Mouse (Mus musculus): Measurements from ENCODE around the gene Fgl2. TPM values are rescaled to one million over a fixed set of nuclear protein-coding genes. Genes with fewer than 3 reads are reported as not detected.

The Fgl2 gene
- total RNA-seq, 2 experiments from 2014 or later, result 9.1 to 11.0 TPM

DNA sequence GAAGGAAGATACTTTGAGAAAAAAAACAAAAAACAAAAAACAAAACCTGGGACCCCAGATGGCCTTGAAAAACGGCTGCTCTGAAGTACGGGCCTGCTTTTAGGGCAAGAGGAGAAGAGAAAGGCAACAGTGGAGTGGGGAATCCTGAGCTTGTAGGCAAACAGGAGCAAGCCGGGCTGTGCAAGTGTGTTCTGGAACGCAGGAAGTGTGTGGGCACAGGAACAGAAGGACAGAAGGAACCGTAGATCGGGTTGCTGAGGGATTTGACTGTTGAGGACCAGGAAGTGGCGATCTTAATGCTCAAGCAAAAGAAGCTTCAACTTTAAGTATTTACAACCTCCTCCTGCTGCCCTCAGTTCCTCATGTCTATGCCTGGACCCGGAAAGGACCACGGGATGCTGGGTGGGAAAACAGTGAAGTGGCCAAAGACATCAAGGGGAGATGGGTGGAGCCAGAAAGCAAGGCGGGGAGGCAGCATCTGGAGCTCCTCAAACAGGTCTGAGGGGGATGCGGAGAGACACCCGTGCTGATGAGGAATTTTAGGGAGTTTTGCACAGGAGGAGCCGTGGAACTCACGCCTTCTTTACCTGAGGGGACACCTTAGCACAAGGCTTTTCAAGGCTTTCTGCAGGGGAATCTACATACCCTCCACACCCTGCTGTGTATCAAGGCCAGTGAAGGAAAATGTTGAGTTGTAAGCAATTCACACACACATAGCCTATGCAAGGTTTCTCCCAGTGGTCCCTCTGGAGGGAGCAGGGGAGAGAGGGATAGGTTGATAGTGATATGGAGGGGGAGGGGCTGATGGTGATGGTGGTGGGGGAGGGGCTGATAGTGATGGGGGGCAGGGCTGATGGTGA, 11.2 kb downstream of the Fgl2 start:
- DNase-seq (ENCODE audit: low spot score in 2 of 2), result no peak

DNA sequence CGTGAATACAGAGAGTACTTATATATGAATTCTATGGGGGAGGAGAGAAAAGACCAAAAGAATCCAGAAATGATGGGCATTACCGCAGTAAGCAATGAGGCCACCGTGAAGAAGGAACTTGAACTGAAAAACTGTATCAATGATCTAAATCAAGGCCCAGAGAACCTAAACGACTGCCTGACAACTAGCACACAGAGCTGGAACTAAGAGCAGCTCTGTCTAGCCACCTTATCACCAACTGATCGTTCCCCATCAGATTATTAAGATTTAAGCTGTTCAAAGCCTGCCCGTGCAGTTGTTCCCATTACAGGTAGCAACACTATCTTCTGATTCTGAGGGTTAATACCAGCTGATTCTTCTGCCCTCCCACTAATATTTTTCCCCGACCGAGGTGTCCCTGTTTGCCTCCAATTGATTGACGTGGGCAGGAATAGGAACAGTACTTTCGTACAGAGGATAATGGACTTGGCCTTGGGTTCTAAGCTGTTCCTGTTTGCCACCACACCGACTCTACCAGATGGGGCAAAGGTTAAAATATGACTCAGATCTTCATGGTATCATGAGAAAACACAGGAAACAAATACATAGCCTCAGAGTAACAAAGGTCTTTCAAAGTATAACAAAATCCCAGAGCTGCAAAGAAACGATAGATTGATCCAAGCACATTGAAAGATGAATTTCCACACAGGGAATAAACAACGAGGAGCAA, 12.0 kb downstream of the Fgl2 start:
- DNase-seq (ENCODE audit: low spot score in 2 of 2), result no peak

DNA sequence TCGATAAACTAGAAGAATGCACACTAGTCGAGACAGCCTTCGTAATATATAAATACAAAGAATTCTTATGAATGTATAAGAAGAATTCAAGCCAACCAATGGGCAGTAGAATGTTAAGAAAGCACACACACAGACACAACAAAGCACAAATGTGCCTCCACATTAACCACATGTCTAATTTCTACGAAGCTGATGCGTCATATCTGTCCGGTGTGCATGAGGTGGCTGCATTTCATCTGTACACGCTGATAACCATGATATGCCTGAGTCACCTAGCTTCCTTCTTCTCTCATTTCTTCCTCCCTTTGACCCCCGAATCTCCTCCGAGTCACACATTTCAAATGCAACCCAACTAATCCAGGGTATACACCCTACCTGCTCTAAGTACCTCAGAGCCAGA, 12.5 kb downstream of the Fgl2 start:
- DNase-seq (ENCODE audit: low spot score in 2 of 2), result no peak

DNA sequence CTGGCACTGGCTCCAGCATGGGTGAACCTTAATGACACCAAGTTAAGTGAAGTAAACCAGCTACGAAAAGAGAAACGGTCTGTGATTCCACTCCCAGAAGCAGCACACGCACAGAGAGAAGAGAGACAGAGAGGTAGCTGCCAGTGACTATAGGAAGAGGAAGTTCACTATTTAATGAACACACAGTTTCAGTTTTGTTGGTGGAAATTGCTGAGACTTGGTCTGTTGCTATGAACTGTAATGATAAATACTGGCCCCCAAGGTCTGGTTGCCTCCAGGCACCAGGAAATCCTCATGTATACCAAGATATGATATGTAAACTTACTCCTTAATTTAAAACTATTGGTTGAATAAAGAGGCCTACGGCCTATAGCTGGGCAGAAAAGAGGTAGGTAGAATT, 14.0 kb downstream of the Fgl2 start:
- no peak for DNase-seq (ENCODE audit: low spot score in 2 of 2)

DNA sequence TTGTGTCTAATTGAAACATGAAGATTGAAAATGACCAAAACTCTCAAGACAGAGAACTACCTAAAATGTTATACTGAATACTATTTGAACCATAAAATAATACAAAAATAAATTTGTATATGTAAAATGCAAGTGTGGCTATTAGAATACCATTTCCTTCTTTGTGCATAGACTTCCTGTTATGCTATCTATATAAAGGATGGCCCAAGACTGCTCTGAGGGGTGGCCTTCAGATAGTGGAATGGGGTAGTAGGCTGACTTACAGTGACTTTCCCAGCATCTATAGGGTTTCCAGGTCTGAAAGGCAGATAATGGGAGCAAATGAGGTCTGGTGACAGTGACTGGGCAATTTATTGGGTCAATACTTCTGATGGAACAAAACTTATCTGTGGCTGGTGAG, 14.9 kb downstream of the Fgl2 start:
- DNase-seq (ENCODE audit: low spot score in 2 of 2), result no peak

DNA sequence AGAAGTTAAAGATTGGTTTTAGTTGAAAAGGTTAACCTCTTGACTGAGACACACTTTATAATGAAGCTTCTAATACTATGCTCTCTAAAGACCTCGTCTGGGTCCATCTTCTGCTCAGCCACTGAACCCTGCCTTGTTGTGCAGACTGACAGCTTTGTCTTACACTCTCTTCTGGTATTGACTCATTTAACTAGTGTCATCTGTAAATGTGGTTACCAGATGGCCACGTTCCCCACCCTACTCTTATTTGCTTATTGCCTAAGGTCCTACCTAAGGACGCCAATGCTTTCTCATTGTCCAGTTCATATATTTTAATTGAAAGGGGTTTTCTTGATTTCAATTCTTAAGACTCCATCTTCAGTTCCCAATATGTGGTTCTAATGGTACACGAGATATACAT, 16.4 kb downstream of the Fgl2 start:
- no peak for DNase-seq (ENCODE audit: low spot score in 2 of 2)

DNA sequence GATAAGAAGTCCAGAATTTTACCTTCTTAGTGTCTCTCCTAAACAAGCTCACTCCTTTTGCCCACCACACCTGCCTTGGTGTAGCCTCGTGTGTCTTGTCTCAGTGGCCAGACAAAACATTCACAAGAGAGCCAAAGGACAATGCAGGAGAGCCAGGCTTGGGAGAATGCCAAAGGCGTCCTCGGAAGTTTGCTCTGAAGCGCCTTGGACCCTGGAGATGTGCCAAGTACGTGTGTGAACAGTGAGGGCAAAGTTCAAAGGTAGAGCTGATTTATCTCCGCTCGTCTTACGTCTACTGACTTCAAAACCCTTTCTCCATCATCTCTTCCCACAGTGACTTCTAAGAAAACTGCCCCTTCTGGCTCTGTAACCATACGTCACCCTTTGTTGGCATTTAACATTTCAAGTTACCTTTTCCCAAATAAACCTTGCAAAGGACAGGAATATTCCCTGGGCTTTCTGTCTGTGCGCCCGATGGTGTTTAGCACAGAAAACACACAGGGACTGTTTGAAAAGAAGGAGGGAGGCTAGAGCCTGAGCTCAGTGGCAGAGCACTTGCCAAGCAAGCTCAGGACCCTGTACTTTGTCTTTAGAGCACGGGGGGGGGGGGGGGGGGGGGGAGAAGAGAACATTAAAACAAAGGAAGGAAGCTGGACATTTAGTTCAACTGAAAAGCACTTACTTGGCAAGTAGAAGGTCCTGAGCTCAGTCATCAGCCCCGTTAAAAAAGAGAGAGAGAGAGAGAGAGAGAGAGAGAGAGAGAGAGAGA, 19.4 kb downstream of the Fgl2 start:
- DNase-seq (ENCODE audit: low spot score in 2 of 2), result no peak

DNA sequence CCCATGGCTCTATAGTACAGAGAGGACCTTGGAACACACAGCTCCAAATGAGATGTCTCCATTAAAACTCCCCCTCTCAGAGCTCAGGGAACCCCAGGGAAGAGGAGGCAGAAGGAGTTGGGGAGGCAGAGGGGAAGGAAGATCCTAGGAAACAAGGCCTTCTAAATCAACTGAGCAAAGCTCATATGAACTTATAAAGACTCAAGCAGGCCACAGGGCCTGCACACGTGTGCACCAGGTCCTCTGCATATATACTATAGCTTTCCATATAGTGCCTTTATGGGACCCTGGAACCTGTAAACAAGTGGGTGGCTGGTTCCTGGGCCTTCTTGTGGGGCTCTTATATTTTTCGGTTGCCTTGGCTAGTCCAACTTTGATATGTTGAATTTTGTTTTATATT, 22.1 kb downstream of the Fgl2 start:
- no peak for DNase-seq (ENCODE audit: low spot score in 2 of 2)

DNA sequence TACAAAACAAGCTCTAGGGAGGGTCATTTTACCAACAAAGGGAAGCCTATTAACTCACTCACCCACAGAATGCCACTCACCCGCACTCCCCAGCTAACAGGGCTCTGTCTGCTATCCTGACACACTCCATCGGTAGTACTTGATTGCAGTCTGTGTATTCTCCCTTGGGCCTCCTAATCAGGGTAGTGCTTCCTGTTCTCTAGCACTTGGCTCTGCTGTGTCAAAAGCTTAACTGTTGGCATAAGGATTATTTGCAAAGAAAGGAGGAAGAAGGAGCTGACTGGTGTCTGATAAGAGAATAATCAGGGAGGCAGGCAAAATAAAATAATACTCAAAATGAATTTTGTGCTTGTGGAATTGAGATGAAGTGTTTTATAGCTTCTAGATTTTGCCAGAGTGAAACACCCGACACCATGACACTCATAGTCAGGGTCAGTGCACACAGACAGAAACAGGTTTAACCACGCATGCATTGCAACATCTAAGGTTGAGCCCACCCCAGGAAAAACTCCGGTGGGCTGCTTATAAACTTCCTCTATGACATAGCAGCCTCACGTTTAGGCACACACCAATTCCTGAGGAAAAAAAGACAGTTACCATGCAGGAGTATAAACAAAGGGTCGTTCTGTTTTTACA, 22.9 kb downstream of the Fgl2 start:
- no peak for DNase-seq (ENCODE audit: low spot score in 2 of 2)

DNA sequence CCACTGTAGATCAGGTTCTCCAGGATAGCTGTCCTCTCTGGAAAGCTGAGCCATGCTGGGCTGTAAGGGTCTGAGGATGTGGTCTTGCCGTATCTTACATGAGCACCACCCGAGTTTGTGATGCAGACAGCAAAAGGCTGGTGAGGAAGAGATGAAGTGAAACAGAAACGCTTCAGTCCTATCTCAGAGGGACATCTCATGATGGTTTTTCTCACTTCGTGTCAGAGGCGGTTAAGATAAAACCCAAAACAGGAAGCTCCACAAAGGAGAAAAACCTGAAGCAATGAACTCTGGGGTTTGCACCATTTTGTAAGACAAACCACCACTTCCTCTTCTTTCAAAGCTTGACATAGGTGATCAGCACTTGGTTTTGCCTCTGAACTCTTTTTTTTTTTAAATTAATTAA, 38.8 kb downstream of the Fgl2 start:
- no peak for DNase-seq (ENCODE audit: low spot score in 2 of 2)

DNA sequence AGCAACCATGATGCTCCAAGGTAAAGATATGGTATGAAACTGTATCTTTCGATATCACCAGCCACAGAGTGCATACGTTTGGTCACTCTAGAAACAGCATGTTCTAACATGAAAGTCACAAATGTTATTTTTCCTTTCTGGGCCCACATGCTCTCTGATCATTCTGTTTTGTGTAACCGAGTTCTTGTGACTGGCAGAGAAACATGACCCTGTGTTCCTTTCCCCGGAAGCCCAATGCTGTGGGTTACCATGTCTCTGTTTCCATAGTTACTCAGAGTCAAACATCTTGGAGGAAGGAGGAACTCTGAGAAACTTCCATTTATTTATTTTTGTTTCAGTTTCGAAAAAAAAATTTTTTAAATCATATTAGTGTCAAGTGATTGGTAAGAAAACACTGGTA, 39.6 kb downstream of the Fgl2 start:
- DNase-seq (ENCODE audit: low spot score in 2 of 2), result no peak

DNA sequence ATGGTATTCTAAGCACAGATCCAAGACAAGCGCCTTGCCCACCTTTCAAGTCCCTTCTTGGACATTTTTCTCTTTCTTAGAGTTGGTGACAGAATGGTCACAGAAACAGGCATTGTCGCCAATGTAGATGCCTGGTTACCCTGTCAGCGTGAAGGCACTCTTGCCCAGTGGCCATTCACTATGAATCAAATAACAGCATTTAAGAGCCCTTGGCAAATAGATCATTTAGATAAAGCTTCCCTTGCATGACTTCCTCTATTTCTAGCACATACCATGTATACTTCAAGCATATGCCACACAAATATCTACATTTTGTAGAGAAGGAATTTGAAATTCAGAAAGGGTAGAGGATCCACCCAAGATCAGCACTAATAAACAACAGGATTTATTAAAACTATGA, 40.9 kb downstream of the Fgl2 start:
- no peak for DNase-seq (ENCODE audit: low spot score in 2 of 2)

DNA sequence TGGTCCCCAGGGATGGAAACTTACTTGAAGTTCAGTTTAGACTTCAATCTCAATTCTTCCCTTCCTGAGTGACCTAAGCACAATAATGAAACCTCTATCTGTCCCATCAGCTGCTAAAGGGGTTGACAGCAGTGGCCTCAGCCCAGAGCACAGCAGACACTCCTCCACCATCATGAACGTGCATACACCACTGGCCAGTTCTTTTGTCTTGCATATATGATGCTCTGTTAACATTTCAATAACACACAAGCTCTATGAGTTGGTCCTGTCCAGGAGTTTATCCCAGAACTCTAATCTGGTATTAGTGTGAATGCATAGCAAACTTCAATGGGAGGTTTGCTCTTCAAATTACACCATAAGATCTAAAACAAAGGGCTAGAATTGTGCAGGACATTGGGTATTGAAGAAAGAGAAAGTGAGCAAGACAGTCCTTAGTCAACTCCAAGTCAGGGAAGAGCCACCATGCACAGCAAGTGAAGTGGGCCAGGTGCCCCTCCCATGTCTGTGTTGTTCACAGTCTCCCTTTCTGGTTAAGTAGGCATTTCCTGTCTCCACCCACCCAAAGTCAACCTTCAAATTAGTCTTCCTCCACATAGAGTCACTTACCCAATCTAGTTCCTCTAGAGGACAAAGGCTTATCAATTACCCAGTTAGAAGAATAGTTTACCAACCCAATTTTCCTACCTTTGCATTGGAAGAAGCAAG, 41.8 kb downstream of the Fgl2 start:
- no peak for DNase-seq (ENCODE audit: low spot score in 2 of 2)

DNA sequence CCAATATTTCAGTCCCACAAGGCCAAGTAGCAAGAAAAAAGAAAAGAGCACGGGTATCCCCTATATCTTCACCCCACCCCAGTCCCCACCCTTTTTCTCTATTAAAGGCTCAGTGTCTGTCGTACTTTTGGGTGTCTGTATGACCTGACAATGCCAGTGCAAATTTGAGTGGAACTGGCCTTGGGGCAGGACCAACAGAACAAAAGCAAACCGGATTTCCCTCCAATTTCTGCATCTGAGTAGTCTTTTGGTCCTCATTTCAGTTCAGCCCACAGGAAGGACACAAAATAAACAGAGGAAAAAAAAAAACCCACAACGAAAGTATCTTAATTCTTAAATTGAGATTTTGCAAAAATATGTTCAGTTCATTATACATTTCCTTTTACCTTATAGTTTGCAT, 46.2 kb downstream of the Fgl2 start:
- DNase-seq (ENCODE audit: low spot score in 2 of 2), result no peak

DNA sequence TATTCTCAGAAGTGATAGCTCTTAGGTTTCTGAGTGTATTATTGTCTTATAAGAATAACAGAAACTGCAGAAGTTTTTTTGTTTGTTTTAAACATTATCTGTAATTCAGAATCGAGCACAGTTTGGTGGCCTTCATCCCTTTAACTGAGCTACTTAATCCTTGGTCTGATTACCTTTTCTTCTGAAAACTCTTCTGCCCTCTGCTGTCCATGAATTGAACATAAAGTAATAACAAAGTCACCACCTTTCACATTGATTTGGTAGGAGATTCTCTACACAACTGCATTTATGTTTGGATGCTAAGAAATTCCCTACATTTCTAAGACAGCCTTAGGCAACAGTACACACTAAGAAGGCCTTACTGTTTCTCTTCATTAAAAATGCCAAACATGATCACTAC, 48.2 kb downstream of the Fgl2 start:
- DNase-seq (ENCODE audit: low spot score in 2 of 2), result no peak

DNA sequence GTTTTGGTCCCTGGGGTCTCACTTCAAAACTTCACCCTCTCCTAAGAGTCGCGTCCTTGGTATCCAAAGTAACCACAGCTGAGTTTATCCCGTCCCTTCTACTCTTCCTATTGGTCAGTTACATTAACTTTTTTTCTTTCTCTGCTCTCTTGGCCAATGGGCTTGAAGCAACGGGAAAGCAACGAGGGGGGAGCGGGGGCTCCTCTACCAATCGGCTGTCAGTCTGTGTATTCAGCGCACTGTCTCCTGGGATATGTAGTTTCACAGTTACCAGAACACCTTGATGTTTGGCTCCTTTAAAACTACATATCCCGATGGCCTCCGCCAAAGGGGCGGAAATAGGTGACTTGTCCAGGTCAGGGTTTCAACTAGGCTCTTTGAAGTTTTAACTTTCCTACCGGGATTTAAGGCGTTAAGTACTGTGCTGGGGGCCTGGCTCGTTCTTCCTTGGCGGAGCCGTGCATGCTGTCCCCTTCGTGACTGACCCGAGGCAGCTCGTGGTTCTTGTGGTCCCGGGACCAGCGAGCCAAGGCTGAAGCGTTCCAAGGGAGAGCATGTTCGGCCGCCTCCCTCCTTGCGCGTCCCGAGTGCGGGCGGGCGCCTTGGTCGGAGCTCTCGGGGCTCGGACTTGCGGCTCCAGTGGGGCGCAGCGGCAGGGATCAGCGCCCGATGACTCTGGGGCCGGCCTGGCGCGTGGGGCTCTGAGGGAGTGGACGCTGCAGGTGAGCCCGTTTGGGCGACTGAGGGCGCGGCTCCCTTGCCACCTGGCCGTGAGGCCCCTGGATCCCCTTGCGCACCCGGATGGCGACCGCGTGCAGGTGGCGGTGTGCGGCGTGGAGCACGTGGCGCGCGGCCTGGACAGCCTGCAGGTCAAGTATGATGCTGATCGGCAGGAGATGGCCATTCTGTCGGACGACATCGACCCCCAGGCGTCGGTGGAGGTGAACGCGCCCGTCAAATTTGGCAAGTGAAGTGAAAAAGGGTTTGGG, 52.5 kb downstream of the Fgl2 start, which contains the start of the genes Ccdc146 and Fam185a:
Gene Ccdc146 (minus strand): TSS at position 64 of the 989 bp plus-strand sequence.
Gene Fam185a (plus strand): TSS at position 345 of the 989 bp plus-strand sequence.
- peak; percentile 64 to 74 for DNase-seq (ENCODE audit: low spot score in 2 of 2)

DNA sequence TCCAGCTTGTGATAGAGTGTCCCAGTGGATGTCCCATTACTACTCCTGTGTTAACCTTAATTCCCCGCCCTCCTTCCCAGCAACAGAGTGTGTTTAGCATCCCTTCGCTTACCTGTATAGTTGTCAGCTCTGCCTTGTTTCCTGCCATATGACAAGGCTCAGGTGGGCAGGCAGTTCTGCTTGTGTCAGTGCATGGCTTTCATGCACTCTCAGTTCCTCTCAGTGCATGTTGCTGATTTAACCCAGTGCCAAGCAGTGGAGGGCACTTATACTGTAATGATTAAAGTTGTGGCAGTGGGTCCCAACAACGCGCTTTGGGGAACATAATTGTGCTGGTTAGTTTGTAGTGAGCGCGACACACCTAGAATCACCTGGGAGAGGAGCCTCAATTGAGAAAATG, 54.2 kb downstream of the Fgl2 start:
- DNase-seq (ENCODE audit: low spot score in 2 of 2), result no peak
